In genomic region chr6:91776543-91776942, GRCm38 (mm10) we compare ENCODE assay signal across 8 mouse cellular contexts. TPM values are rescaled to one million over a fixed set of nuclear protein-coding genes. Genes with fewer than 3 reads are reported as not detected.
DNase-seq lines count a peak whose midpoint lies in the region; ATAC-seq and TF ChIP-seq lines count a peak whose summit lies in the region.

No protein-coding gene starts in this region.

- peak; percentile 54 for DNase-seq in liver
- peak; percentile 77 to 83 for DNase-seq in adrenal gland, postnatal 36 days
- DNase-seq in heart, postnatal 10 days, result peak; percentile 74 to 80
- DNase-seq in layer of hippocampus, adult 2 months (ENCODE audit: low spot score in 2 of 2), result peak; percentile 39 to 69
- peak; percentile 15 to 55 for DNase-seq in spleen, postnatal 10 days (ENCODE audit: low spot score in 2 of 2)

- H3K4me2 ChIP-seq in liver, embryonic 12.5 days, result no peak overlapping the region
- no peak overlapping the region for H3K4me2 ChIP-seq in embryonic facial prominence, embryonic 12.5 days (replicated peaks)

- no peaks in the 10 kb centered on the region for H3K9me3 ChIP-seq in liver, embryonic 12.5 days (replicated peaks)
- no peaks in the 10 kb centered on the region for H3K9me3 ChIP-seq in embryonic facial prominence, embryonic 12.5 days

- H3K4me3 ChIP-seq in liver, embryonic 12.5 days, result no peak overlapping the region
- H3K4me3 ChIP-seq in embryonic facial prominence, embryonic 12.5 days, result no peak overlapping the region
- no peak overlapping the region for H3K4me3 ChIP-seq in layer of hippocampus, adult 2 months

- no peak overlapping the region for H3K9ac ChIP-seq in liver, embryonic 12.5 days
- 0 out of 2 replicates have a peak overlapping the region, but pooled peaks have one; percentile 2 for H3K9ac ChIP-seq in embryonic facial prominence, embryonic 12.5 days

- no peak for ATAC-seq in liver, embryonic 12.5 days
- ATAC-seq in embryonic facial prominence, embryonic 12.5 days (ENCODE audit: insufficient number of reproducible peaks, insufficient read depth, low FRiP score, low TSS enrichment), result peak; percentile 73; the same call in 1 of the 2 replicates
- peak; percentile 90 for ATAC-seq in megakaryocyte, adult 5-6 weeks (ENCODE audit: poor library complexity, severe bottlenecking)

- H3K27me3 ChIP-seq in liver, embryonic 12.5 days (replicated peaks), result peaks cover 17% of the 10 kb centered on the region
- H3K27me3 ChIP-seq in embryonic facial prominence, embryonic 12.5 days, result no peaks in the 10 kb centered on the region; the same call in 1 of the 2 replicates

- WGBS in liver, embryonic 12.5 days (ENCODE audit: insufficient replicate concordance), result 11% methylated on average over 9 of the region's 9 CpGs
- WGBS in embryonic facial prominence, embryonic 12.5 days, result 14% methylated on average over 9 of the region's 9 CpGs

- H3K27ac ChIP-seq in liver, embryonic 12.5 days, result no peak overlapping the region
- no peak overlapping the region for H3K27ac ChIP-seq in embryonic facial prominence, embryonic 12.5 days
- H3K27ac ChIP-seq in layer of hippocampus, adult 2 months, result no peak overlapping the region

- no peaks in the 10 kb centered on the region for H3K4me1 ChIP-seq in liver, embryonic 12.5 days
- H3K4me1 ChIP-seq in embryonic facial prominence, embryonic 12.5 days, result 0 out of 2 replicates have a peak, but pooled peaks cover 3% of the 10 kb centered on the region

- TF ChIP-seq CTCF in layer of hippocampus, adult 2 months (conservative IDR thresholded peaks at IDR 0.05), result peak; percentile 100

- H3K36me3 ChIP-seq in liver, embryonic 12.5 days, result no peaks in the 10 kb centered on the region
- no peaks in the 10 kb centered on the region for H3K36me3 ChIP-seq in embryonic facial prominence, embryonic 12.5 days

- intact Hi-C loops in heart, postnatal 10 days (cut with DNase I), result loop anchor here (1.0 to 2.0 kb wide), 2 partner anchors 76 to 290 kb away; no protein-coding TSS in a partner anchor

RNA-seq across cellular contexts. Expression of gene Grip2, which starts 50.5 kb away (rescaled TPM):
- 0.04 and 0.05 TPM in 2 replicates for polyA plus RNA-seq in liver, embryonic 12.5 days (2016; fragmentation: Nextera tagmentation; extraction: Ambion mirVana)
- total RNA-seq in adrenal gland, postnatal 36 days (2021), result 1 to 10 TPM; 1.2 to 1.7 TPM
- 0.87 and 1.0 TPM in 2 replicates for polyA plus RNA-seq in embryonic facial prominence, embryonic 12.5 days (2016; fragmentation: Nextera tagmentation; extraction: Ambion mirVana)
- total RNA-seq in heart, postnatal 10 days (2021), result 10 to 100 TPM; 10.2 to 21.4 TPM
- total RNA-seq in layer of hippocampus, adult 2 months (2021), result 1 to 10 TPM; 7.1 to 9.9 TPM
- total RNA-seq in megakaryocyte, adult 5-6 weeks (2015), result not detected in 2 replicates
- not detected in 2 replicates for total RNA-seq in megakaryocyte, adult 5-6 weeks (2017)
